Mouse (Mus musculus): ENCODE data around the gene Abcf3. TPM values are rescaled to one million over a fixed set of nuclear protein-coding genes. Genes with fewer than 3 reads are reported as not detected.

The Abcf3 gene
- polyA plus RNA-seq, 1 experiment, result 39.0 TPM

DNA sequence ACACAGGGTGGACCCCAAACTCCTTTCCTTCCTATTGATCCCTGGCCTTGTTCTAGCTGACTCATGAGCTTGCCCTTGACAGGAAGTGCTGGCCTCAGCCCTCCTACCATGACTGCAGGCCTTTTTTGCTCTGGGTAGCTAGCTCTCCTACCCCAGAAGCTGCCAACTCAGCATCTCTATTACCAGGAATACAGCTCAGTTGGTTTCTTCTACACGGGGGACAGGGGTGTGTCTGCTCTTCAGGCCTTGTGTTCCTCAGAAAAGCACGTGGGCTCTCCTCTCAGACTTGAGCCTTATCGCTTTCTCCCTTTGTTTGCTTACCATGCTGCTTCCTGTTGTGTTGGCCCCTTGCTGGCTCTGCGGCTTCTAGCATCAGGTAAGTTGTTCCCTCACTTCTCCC lies 7.9 kb upstream of the Abcf3 start:
- H3K36me3 ChIP-seq (ENCODE audit: control insufficient read depth, insufficient read depth, low read length), result peaks cover 15% of the 10 kb centered on the region
- DNase-seq, result no peak
- WGBS, result 81% methylated on average over 4 of the region's 4 CpGs
- TF ChIP-seq CTCF (conservative IDR thresholded peaks at IDR 0.05; ENCODE audit: insufficient read depth, insufficient read length, low read depth, low read length), result no peak
- TF ChIP-seq POLR2A (IDR thresholded peaks at IDR 0.05; ENCODE audit: low read depth, low read length), result no peak
- H3K27me3 ChIP-seq (replicated peaks; ENCODE audit: control insufficient read depth, insufficient read depth, low read length), result no peaks in the 10 kb centered on the region
- peaks cover 8% of the 10 kb centered on the region for H3K4me1 ChIP-seq (ENCODE audit: control insufficient read depth, insufficient read depth, low read length)
- H3K4me3 ChIP-seq (ENCODE audit: insufficient read depth, low read depth, low read length), result no peak overlapping the region
- H3K27ac ChIP-seq (ENCODE audit: insufficient read depth, low read depth, low read length), result no peak overlapping the region

DNA sequence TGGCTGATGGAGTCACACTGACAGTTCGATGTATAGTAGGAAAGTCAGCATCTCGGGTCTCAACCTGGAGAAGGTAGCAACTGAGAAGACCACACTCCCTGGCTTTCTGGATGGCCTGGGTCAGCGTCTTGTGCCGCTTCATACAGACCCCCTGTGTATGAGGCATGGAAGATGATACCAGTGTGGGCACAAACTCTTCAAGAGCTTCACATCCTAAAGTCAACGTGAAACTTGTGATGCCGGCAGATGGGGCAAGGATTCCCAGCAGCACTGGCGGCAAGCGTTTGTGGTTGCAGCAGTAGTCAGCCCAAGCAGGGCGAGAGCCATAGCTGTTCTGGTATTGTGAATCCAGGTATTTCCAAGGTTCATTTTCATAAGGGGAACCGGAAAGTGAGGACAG lies 2.7 kb upstream of the Abcf3 start:
- Histone ChIP-seq H3K4me1 (ENCODE audit: control insufficient read depth, insufficient read depth, low read length) (peaks cover 3% of the 10 kb centered on the region; the same call in 1 of the 2 replicates), H3K4me3 (ENCODE audit: insufficient read depth, low read depth, low read length) (no peak overlapping the region), H3K27me3 (replicated peaks; ENCODE audit: control insufficient read depth, insufficient read depth, low read length) (no peaks in the 10 kb centered on the region), H3K27ac (ENCODE audit: insufficient read depth, low read depth, low read length) (no peak overlapping the region), H3K36me3 (ENCODE audit: control insufficient read depth, insufficient read depth, low read length) (peaks cover 9% of the 10 kb centered on the region)
- WGBS, result 91% methylated on average over 10 of the region's 10 CpGs
- no peak for DNase-seq
- TF ChIP-seq CTCF (conservative IDR thresholded peaks at IDR 0.05; ENCODE audit: insufficient read depth, insufficient read length, low read depth, low read length), result no peak
- TF ChIP-seq POLR2A (IDR thresholded peaks at IDR 0.05; ENCODE audit: low read depth, low read length), result no peak

DNA sequence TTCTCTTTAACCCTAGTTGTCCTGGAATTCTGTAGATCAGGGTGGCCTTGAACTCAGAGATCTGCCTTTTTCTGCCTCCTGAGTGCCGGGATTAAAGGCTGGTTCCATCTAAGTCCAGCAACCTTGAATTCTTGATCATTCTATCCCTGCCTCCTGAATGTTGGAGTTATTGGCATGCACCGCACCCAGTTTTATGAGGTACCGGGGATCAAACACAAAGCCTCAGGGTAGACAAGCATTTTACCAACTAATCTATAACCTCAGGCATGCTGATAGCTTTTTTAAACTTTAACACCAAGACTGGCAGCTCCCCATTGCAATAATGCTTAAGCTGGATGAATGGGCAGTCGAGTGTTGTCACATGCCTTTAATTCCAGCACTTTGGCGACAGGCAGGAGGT lies 954 bp upstream of the Abcf3 start:
- DNase-seq, result peak; percentile 36
- no peaks in the 10 kb centered on the region for H3K27me3 ChIP-seq (replicated peaks; ENCODE audit: control insufficient read depth, insufficient read depth, low read length)
- WGBS, result 28% methylated on average over 5 of the region's 5 CpGs
- H3K4me1 ChIP-seq (ENCODE audit: control insufficient read depth, insufficient read depth, low read length), result peaks cover 3% of the 10 kb centered on the region; the same call in 1 of the 2 replicates
- H3K27ac ChIP-seq (ENCODE audit: insufficient read depth, low read depth, low read length), result 0 out of 2 replicates have a peak overlapping the region, but pooled peaks have one; percentile 15
- H3K4me3 ChIP-seq (ENCODE audit: insufficient read depth, low read depth, low read length), result no peak overlapping the region
- TF ChIP-seq CTCF (conservative IDR thresholded peaks at IDR 0.05; ENCODE audit: insufficient read depth, insufficient read length, low read depth, low read length) (no peak), POLR2A (IDR thresholded peaks at IDR 0.05; ENCODE audit: low read depth, low read length) (no peak)
- peaks cover 5% of the 10 kb centered on the region for H3K36me3 ChIP-seq (ENCODE audit: control insufficient read depth, insufficient read depth, low read length)

DNA sequence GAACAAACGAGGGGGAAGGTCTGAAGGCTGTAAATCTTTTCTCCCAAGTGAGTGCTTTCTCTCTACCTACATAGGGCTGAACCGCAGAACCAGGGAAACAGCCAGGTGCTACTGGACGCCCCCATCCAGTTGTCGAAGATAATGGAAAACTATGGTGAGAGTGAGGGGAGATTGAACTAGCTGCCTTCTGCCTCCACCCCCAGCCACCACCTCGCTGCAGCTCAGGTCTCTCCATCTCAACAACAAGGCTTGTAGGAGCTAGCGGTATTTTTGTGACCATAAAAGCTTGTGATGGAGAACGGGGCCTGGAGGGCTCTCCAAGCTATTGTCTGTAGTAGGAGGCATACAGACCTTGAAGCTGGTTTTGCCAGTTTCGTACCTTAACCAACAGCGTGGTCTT lies 784 bp downstream of the Abcf3 start:
- Histone ChIP-seq H3K4me3 (ENCODE audit: insufficient read depth, low read depth, low read length) (peak overlapping the region; percentile 78), H3K27me3 (replicated peaks; ENCODE audit: control insufficient read depth, insufficient read depth, low read length) (no peaks in the 10 kb centered on the region), H3K4me1 (ENCODE audit: control insufficient read depth, insufficient read depth, low read length) (peaks cover 3% of the 10 kb centered on the region; the same call in 1 of the 2 replicates), H3K27ac (ENCODE audit: insufficient read depth, low read depth, low read length) (no peak overlapping the region), H3K36me3 (ENCODE audit: control insufficient read depth, insufficient read depth, low read length) (no peaks in the 10 kb centered on the region; the same call in 1 of the 2 replicates)
- WGBS, result 39% methylated on average over 9 of the region's 9 CpGs
- DNase-seq, result no peak
- TF ChIP-seq CTCF (conservative IDR thresholded peaks at IDR 0.05; ENCODE audit: insufficient read depth, insufficient read length, low read depth, low read length) (no peak), POLR2A (IDR thresholded peaks at IDR 0.05; ENCODE audit: low read depth, low read length) (no peak)

DNA sequence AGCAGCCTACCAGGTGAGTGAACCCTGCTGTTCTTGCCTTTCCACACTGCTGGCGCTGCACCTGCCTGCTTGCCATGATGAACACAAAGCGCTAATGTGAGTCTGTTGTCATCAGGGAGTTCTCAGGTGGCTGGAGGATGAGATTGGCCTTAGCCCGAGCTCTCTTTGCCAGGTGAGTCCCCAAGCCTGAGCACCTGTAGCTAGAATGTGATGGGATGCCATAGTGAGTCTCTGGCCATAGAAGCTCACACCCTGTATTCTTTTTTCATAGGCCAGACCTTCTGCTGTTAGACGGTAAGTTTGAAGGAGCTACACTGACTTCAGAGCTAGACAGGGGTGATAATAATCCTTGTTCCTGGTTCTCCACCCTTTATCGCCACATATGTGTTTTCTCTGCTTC lies 3.3 kb downstream of the Abcf3 start:
- Histone ChIP-seq H3K27ac (ENCODE audit: insufficient read depth, low read depth, low read length) (no peak overlapping the region), H3K27me3 (replicated peaks; ENCODE audit: control insufficient read depth, insufficient read depth, low read length) (no peaks in the 10 kb centered on the region), H3K4me3 (ENCODE audit: insufficient read depth, low read depth, low read length) (no peak overlapping the region), H3K4me1 (ENCODE audit: control insufficient read depth, insufficient read depth, low read length) (peaks cover 3% of the 10 kb centered on the region; the same call in 1 of the 2 replicates), H3K36me3 (ENCODE audit: control insufficient read depth, insufficient read depth, low read length) (no peaks in the 10 kb centered on the region; the same call in 1 of the 2 replicates)
- DNase-seq, result no peak
- no peak for TF ChIP-seq POLR2A (IDR thresholded peaks at IDR 0.05; ENCODE audit: low read depth, low read length)
- no peak for TF ChIP-seq CTCF (conservative IDR thresholded peaks at IDR 0.05; ENCODE audit: insufficient read depth, insufficient read length, low read depth, low read length)
- 97% methylated on average over 5 of the region's 5 CpGs for WGBS

DNA sequence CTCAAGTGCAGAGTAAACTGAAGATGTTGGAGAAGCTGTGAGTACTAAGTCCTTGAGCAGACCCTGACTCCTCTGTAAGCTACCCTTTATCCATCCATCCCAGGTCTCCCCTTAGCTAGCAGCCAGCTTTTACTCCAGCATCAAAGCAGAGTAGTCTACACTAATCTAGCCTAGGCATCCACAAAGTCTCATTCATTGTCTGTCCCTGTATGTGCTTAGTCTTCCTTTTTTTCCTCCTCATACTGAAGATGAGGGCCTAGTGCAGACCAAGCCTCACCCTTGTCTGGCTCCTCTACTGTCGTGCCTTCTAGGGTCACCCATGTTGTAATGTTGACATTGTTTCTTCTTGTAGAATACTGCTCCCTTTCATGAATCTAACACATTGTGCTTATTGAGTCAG lies 4.2 kb downstream of the Abcf3 start:
- no peak overlapping the region for H3K27ac ChIP-seq (ENCODE audit: insufficient read depth, low read depth, low read length)
- no peaks in the 10 kb centered on the region; the same call in 1 of the 2 replicates for H3K4me1 ChIP-seq (ENCODE audit: control insufficient read depth, insufficient read depth, low read length)
- H3K4me3 ChIP-seq (ENCODE audit: insufficient read depth, low read depth, low read length), result no peak overlapping the region
- 71% methylated on average over 1 of the region's 1 CpGs for WGBS
- DNase-seq, result no peak
- TF ChIP-seq CTCF (conservative IDR thresholded peaks at IDR 0.05; ENCODE audit: insufficient read depth, insufficient read length, low read depth, low read length), result no peak
- H3K36me3 ChIP-seq (ENCODE audit: control insufficient read depth, insufficient read depth, low read length), result no peaks in the 10 kb centered on the region; the same call in 1 of the 2 replicates
- no peaks in the 10 kb centered on the region for H3K27me3 ChIP-seq (replicated peaks; ENCODE audit: control insufficient read depth, insufficient read depth, low read length)

DNA sequence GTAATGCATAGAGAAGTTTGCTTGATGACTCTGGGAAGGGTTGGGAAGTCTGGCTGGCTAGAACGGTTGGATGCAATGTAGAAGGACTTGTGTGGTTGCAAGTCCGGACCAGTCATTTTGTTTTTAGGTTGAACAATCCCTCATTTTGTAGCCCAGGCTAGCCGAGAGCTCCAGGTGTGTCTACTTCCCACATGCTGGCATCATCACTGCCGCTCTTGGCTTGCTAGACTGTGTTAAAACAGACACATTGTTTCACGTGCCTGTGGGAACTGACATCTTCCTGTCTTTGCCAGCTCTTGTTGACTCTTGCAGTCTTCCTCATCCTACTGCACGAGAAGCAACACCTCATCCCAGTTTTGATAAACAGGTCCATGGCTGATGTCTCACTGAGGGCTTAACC lies 6.6 kb downstream of the Abcf3 start:
- no peak for TF ChIP-seq CTCF (conservative IDR thresholded peaks at IDR 0.05; ENCODE audit: insufficient read depth, insufficient read length, low read depth, low read length)
- no peak for TF ChIP-seq POLR2A (IDR thresholded peaks at IDR 0.05; ENCODE audit: low read depth, low read length)
- H3K4me3 ChIP-seq (ENCODE audit: insufficient read depth, low read depth, low read length), result no peak overlapping the region
- no peak overlapping the region for H3K27ac ChIP-seq (ENCODE audit: insufficient read depth, low read depth, low read length)
- H3K27me3 ChIP-seq (replicated peaks; ENCODE audit: control insufficient read depth, insufficient read depth, low read length), result no peaks in the 10 kb centered on the region
- peaks cover 1% of the 10 kb centered on the region; the same call in 1 of the 2 replicates for H3K36me3 ChIP-seq (ENCODE audit: control insufficient read depth, insufficient read depth, low read length)
- DNase-seq, result no peak
- no peaks in the 10 kb centered on the region for H3K4me1 ChIP-seq (ENCODE audit: control insufficient read depth, insufficient read depth, low read length)
- WGBS, result 83% methylated on average over 6 of the region's 6 CpGs

All from kidney, adult 2 months (tissue).